ENCODE assay signal across 19 mouse cellular contexts in genomic region chr5:72869779-72870608, GRCm38 (mm10). TPM values are rescaled to one million over a fixed set of nuclear protein-coding genes. Genes with fewer than 3 reads are reported as not detected.
DNase-seq lines count a peak whose midpoint lies in the region; ATAC-seq and TF ChIP-seq lines count a peak whose summit lies in the region.
"Had no signal": no experiment of that assay in that cellular context is flagged by ENCODE, and none has a peak within 500 bp of the region (broad histone marks: within the 10 kb centered on the region; RNA-seq: fewer than 3 reads in every experiment).

No protein-coding gene starts in this region.

- TF ChIP-seq CTCF in MEL (IDR thresholded peaks at IDR 0.05 in 2 of 3, conservative IDR thresholded peaks at IDR 0.05 in 1 of 3; ENCODE audit: control insufficient read depth in 1 of 3, insufficient read depth in 1 of 3, low read depth in 2 of 3, low read length in 3 of 3, poor library complexity in 1 of 3, severe bottlenecking in 1 of 3) = no peak

- H3K27me3 ChIP-seq in neural tube, embryonic 14.5 days (ENCODE audit: control insufficient read depth, insufficient read depth, low read length) = no peaks in the 10 kb centered on the region
- H3K27me3 ChIP-seq in MEL (ENCODE audit: control insufficient read depth in 1 of 2, insufficient read depth in 2 of 2, low read length in 2 of 2) = no peaks in the 10 kb centered on the region
- H3K27me3 ChIP-seq in kidney, embryonic 15.5 days = 0 out of 2 replicates have a peak, but pooled peaks cover 7% of the 10 kb centered on the region

- no peak overlapping the region for H3K9ac ChIP-seq in neural tube, embryonic 14.5 days (replicated peaks; ENCODE audit: low read depth, low read length)
- H3K9ac ChIP-seq in MEL (ENCODE audit: control insufficient read depth, low read depth, low read length, poor library complexity, severe bottlenecking) = peak overlapping the region; percentile 44
- no peak overlapping the region for H3K9ac ChIP-seq in kidney, embryonic 15.5 days
- H3K9ac ChIP-seq: embryonic facial prominence, embryonic 15.5 days; limb, embryonic 15.5 days; midbrain, embryonic 15.5 days had no signal

- 56% methylated on average over 14 of the region's 14 CpGs for WGBS in neural tube, embryonic 14.5 days
- 27% methylated on average over 14 of the region's 14 CpGs for WGBS in kidney, embryonic 15.5 days

- no peak overlapping the region for H3K4me2 ChIP-seq in neural tube, embryonic 14.5 days (ENCODE audit: low read depth, low read length)
- peak overlapping the region; percentile 42 for H3K4me2 ChIP-seq in kidney, embryonic 15.5 days
- H3K4me2 ChIP-seq: embryonic facial prominence, embryonic 15.5 days; limb, embryonic 15.5 days; midbrain, embryonic 15.5 days had no signal

- TF ChIP-seq POLR2A in MEL (IDR thresholded peaks at IDR 0.05; ENCODE audit: control insufficient read depth in 1 of 2, insufficient read depth in 1 of 2, low read depth in 1 of 2, low read length in 2 of 2, poor library complexity in 1 of 2) = peak in 1 of 2 experiments; percentile 44; a peak in 1 of 4 replicates

- TF ChIP-seq EP300 in MEL (IDR thresholded peaks at IDR 0.05; ENCODE audit: low read depth in 1 of 2, low read length in 2 of 2) = peak; percentile 51 to 66; a peak in 3 of 4 replicates

- no peak for DNase-seq in neural tube, embryonic 10.5 days (ENCODE audit: extremely low spot score, low spot score)
- DNase-seq in MEL (ENCODE audit: low read depth, low spot score) = peak; percentile 77
- DNase-seq in retina, embryonic 14.5 days (ENCODE audit: low spot score) = peak; percentile 68
- DNase-seq in adrenal gland, postnatal 4 days (ENCODE audit: low spot score in 2 of 2) = no peak
- DNase-seq in frontal cortex, postnatal 14 days (ENCODE audit: low spot score in 2 of 2) = no peak
- no peak for DNase-seq in ovary, postnatal 14 days (ENCODE audit: low spot score)
- DNase-seq: adrenal gland, adult 2 months; cerebellum, adult 18-20 months; layer of hippocampus, adult 9-11 months; lung, adult 18-20 months; lung, postnatal 4 days; right cerebral cortex, adult 18-20 months had no signal

- peaks cover 32% of the 10 kb centered on the region for H3K79me2 ChIP-seq in MEL (ENCODE audit: control insufficient read depth, insufficient read depth, low read length, poor library complexity)

- no peak overlapping the region for H3K4me3 ChIP-seq in neural tube, embryonic 14.5 days (ENCODE audit: low read depth, low read length)
- H3K4me3 ChIP-seq in MEL (ENCODE audit: control insufficient read depth in 1 of 2, insufficient read depth in 1 of 2, low read depth in 2 of 2, low read length in 2 of 2) = peak overlapping the region; percentile 21 to 29; a peak in 2 of 4 replicates
- no peak overlapping the region for H3K4me3 ChIP-seq in kidney, embryonic 15.5 days (replicated peaks)
- H3K4me3 ChIP-seq: embryonic facial prominence, embryonic 15.5 days; limb, embryonic 15.5 days; midbrain, embryonic 15.5 days had no signal

- ATAC-seq in neural tube, embryonic 14.5 days (ENCODE audit: low read depth) = 0 out of 2 replicates have a peak, but pooled peaks have one; percentile 13
- peak; percentile 49 for ATAC-seq in kidney, embryonic 15.5 days (replicated peaks; ENCODE audit: low FRiP score)
- ATAC-seq: inflammation-experienced regulatory T-cells, adult 6 months; midbrain, embryonic 15.5 days; Patski had no signal

- H3K27ac ChIP-seq in neural tube, embryonic 14.5 days (ENCODE audit: low read depth, low read length) = no peak overlapping the region
- peak overlapping the region; percentile 82 for H3K27ac ChIP-seq in MEL (ENCODE audit: control insufficient read depth, low read depth, low read length)
- 0 out of 2 replicates have a peak overlapping the region, but pooled peaks have one; percentile 19 for H3K27ac ChIP-seq in kidney, embryonic 15.5 days
- H3K27ac ChIP-seq: embryonic facial prominence, embryonic 15.5 days; limb, embryonic 15.5 days; midbrain, embryonic 15.5 days had no signal

- H3K4me1 ChIP-seq in neural tube, embryonic 14.5 days (ENCODE audit: control insufficient read depth, insufficient read depth, low read length) = no peaks in the 10 kb centered on the region
- H3K4me1 ChIP-seq in MEL (ENCODE audit: control insufficient read depth in 1 of 2, insufficient read depth in 2 of 2, low read length in 2 of 2) = peaks cover 8 to 34% of the 10 kb centered on the region in 2 experiments
- H3K4me1 ChIP-seq in kidney, embryonic 15.5 days = peaks cover 39% of the 10 kb centered on the region

- no peaks in the 10 kb centered on the region for H3K36me3 ChIP-seq in neural tube, embryonic 14.5 days (ENCODE audit: control insufficient read depth, insufficient read depth, low read length)
- H3K36me3 ChIP-seq in MEL (ENCODE audit: control insufficient read depth in 1 of 2, insufficient read depth in 2 of 2, low read length in 2 of 2) = peaks cover 0 to 35% of the 10 kb centered on the region in 2 experiments; a peak in 2 of 4 replicates
- no peaks in the 10 kb centered on the region for H3K36me3 ChIP-seq in kidney, embryonic 15.5 days
- H3K36me3 ChIP-seq: embryonic facial prominence, embryonic 15.5 days; limb, embryonic 15.5 days; midbrain, embryonic 15.5 days had no signal

- TF ChIP-seq RAD21 in MEL (IDR thresholded peaks at IDR 0.05; ENCODE audit: low read depth, low read length) = no peak

- no peaks in the 10 kb centered on the region for H3K9me3 ChIP-seq in neural tube, embryonic 14.5 days (ENCODE audit: control insufficient read depth, low read length)
- H3K9me3 ChIP-seq in MEL (replicated peaks; ENCODE audit: insufficient read depth, low read length) = no peaks in the 10 kb centered on the region
- H3K9me3 ChIP-seq in kidney, embryonic 15.5 days (replicated peaks) = no peaks in the 10 kb centered on the region
- H3K9me3 ChIP-seq: embryonic facial prominence, embryonic 15.5 days; limb, embryonic 15.5 days; midbrain, embryonic 15.5 days had no signal

TF ChIP-seq in MEL, 35 proteins besides CTCF, POLR2A, EP300 and RAD21:
- TF ChIP-seq TBP (IDR thresholded peaks at IDR 0.05; ENCODE audit: low read depth, low read length) = peak; percentile 77
- TF ChIP-seq MXI1 (IDR thresholded peaks at IDR 0.05; ENCODE audit: low read depth, low read length) = peak; percentile 37; the same call in 1 of the 2 replicates
- TF ChIP-seq ETS1 (IDR thresholded peaks at IDR 0.05; ENCODE audit: low read depth, low read length) = peak; percentile 53; the same call in 1 of the 2 replicates
- peak; percentile 66 for TF ChIP-seq ZNF384 (IDR thresholded peaks at IDR 0.05; ENCODE audit: low read depth, low read length)
- TF ChIP-seq USF2 (IDR thresholded peaks at IDR 0.05; ENCODE audit: borderline replicate concordance in 1 of 2, insufficient read depth in 1 of 2, low read depth in 1 of 2, low read length in 2 of 2) = peak; percentile 83 to 98
- TF ChIP-seq MYC (IDR thresholded peaks at IDR 0.05; ENCODE audit: low read depth, low read length) = peak; percentile 90; the same call in 1 of the 2 replicates
- TF ChIP-seq MAX (IDR thresholded peaks at IDR 0.05; ENCODE audit: low read length) = peak; percentile 88
- peak; percentile 98 for TF ChIP-seq USF1 (IDR thresholded peaks at IDR 0.05; ENCODE audit: low read depth, low read length)
- peak; percentile 64 for TF ChIP-seq GATA1 (IDR thresholded peaks at IDR 0.05; ENCODE audit: low read depth, low read length)
- TF ChIP-seq SIN3A (IDR thresholded peaks at IDR 0.05; ENCODE audit: low read length) = peak; percentile 82
- no peak for TF ChIP-seq MYB (IDR thresholded peaks at IDR 0.05; ENCODE audit: low read depth, low read length)
- TF ChIP-seq ZMIZ1 (IDR thresholded peaks at IDR 0.05; ENCODE audit: low read depth, low read length) = 0 out of 2 replicates have a peak, but pooled peaks have one; percentile 32
- no peak for TF ChIP-seq BHLHE40 (IDR thresholded peaks at IDR 0.05; ENCODE audit: borderline replicate concordance, low read depth, low read length)
- peak; percentile 32; the same call in 1 of the 2 replicates for TF ChIP-seq TCF12 (IDR thresholded peaks at IDR 0.05; ENCODE audit: low read depth, low read length)
- no peak for TF ChIP-seq CHD1 (IDR thresholded peaks at IDR 0.05; ENCODE audit: low read depth, low read length)
TF ChIP-seq in MEL: peak in this region for 12.

RNA-seq across cellular contexts. Expression of gene Tec, which starts 1.7 kb away (rescaled TPM):
- polyA plus RNA-seq in neural tube, embryonic 14.5 days (2014; fragmentation: Nextera tagmentation; extraction: Ambion mirVana) = 5.8 and 10.8 TPM in 2 replicates
- total RNA-seq in MEL (2012; rRNA removed) = 44.8 and 57.4 TPM in 2 replicates
- 10 to 100 TPM in 1 of 2 experiments, not detected in 1; 61.1 TPM for polyA plus RNA-seq in MEL (2012; ENCODE audit: insufficient read depth in 1 of 2, insufficient read length in 2 of 2, low read depth in 1 of 2, low replicate concordance in 2 of 2, missing spikeins in 1 of 2)
- 8.4 and 8.6 TPM in 2 replicates for polyA plus RNA-seq in kidney, embryonic 15.5 days (2015; fragmentation: Nextera tagmentation; extraction: Ambion mirVana)
- 1 to 10 TPM; 3.2 to 5.0 TPM for total RNA-seq in adrenal gland, postnatal 4 days (2021)

RNA-seq across cellular contexts. Expression of gene Slain2, which starts 44.1 kb away (rescaled TPM):
- 22.3 and 28.9 TPM in 2 replicates for polyA plus RNA-seq in neural tube, embryonic 14.5 days (2014; fragmentation: Nextera tagmentation; extraction: Ambion mirVana)
- 18.8 and 18.9 TPM in 2 replicates for total RNA-seq in MEL (2012; rRNA removed)
- 10 to 100 TPM; 29.9 to 42.9 TPM for polyA plus RNA-seq in MEL (2012; ENCODE audit: insufficient read depth in 1 of 2, insufficient read length in 2 of 2, low read depth in 1 of 2, low replicate concordance in 2 of 2, missing spikeins in 1 of 2)
- polyA plus RNA-seq in kidney, embryonic 15.5 days (2015; fragmentation: Nextera tagmentation; extraction: Ambion mirVana) = 14.1 and 15.1 TPM in 2 replicates
- 10 to 100 TPM; 54.6 to 65.3 TPM for total RNA-seq in adrenal gland, postnatal 4 days (2021)

Comparison
In these comparisons a context has a peak if more than half of its experiments do, and no peak if none do; other contexts are left out.
1. H3K4me3 ChIP-seq: peak in MEL (2 of 2); none in neural tube, embryonic 14.5 days (single experiment) and kidney, embryonic 15.5 days (single experiment).
2. DNase-seq: peak in MEL (single experiment) and retina, embryonic 14.5 days (single experiment); none in neural tube, embryonic 10.5 days (single experiment), adrenal gland, postnatal 4 days (0 of 2), frontal cortex, postnatal 14 days (0 of 2) and ovary, postnatal 14 days (single experiment).